Mouse (Mus musculus): Measurements from ENCODE around the gene Dpm3.

Dpm3 gene

GRCm38 (mm10) chr3:89232614-89233013, 26.5 kb upstream of the Dpm3 start:
- no peak for DNase-seq

- DNase-seq: no peak
Measured at GRCm38 (mm10) chr3:89233562-89234110, 25.5 kb upstream of the Dpm3 start.

- DNase-seq: no peak
Measured at GRCm38 (mm10) chr3:89236516-89236915, 22.6 kb upstream of the Dpm3 start.

GRCm38 (mm10) chr3:89237682-89238081, 21.5 kb upstream of the Dpm3 start:
- no peak for DNase-seq

GRCm38 (mm10) chr3:89238494-89238893, 20.7 kb upstream of the Dpm3 start:
- no peak for DNase-seq

GRCm38 (mm10) chr3:89242331-89242895, 16.7 kb upstream of the Dpm3 start:
- peak; percentile 75 to 82 for DNase-seq

- DNase-seq: peak in 1 of 2 experiments; percentile 30
Measured at GRCm38 (mm10) chr3:89243609-89244008, 15.5 kb upstream of the Dpm3 start.

GRCm38 (mm10) chr3:89244158-89244981, 14.8 kb upstream of the Dpm3 start:
- peak; percentile 58 to 66 for DNase-seq

GRCm38 (mm10) chr3:89244982-89245687, 14.0 kb upstream of the Dpm3 start:
- DNase-seq: peak; percentile 76 to 78

- peak; percentile 74 to 77 for DNase-seq
Measured at GRCm38 (mm10) chr3:89245688-89246171, 13.4 kb upstream of the Dpm3 start, which contains the start of gene Krtcap2. Gene Krtcap2 (plus strand): TSS chr3:89245966.

GRCm38 (mm10) chr3:89246261-89247100, 12.7 kb upstream of the Dpm3 start, which contains the start of gene Trim46:
Gene Trim46 (minus strand): TSS chr3:89246309.
- DNase-seq: peak; percentile 94

- peak in 1 of 2 experiments; percentile 9 for DNase-seq
Measured at GRCm38 (mm10) chr3:89247466-89247865, 11.7 kb upstream of the Dpm3 start.

GRCm38 (mm10) chr3:89250435-89251040, 8.6 kb upstream of the Dpm3 start:
- peak; percentile 74 to 77 for DNase-seq

GRCm38 (mm10) chr3:89251365-89251895, 7.7 kb upstream of the Dpm3 start:
- DNase-seq: no peak

GRCm38 (mm10) chr3:89254994-89255393, 4.2 kb upstream of the Dpm3 start:
- DNase-seq: no peak

- DNase-seq: no peak
Measured at GRCm38 (mm10) chr3:89256177-89256576, 3.0 kb upstream of the Dpm3 start.

GRCm38 (mm10) chr3:89260211-89260610, 1.1 kb downstream of the Dpm3 start:
- DNase-seq: no peak

- no peak for DNase-seq
Measured at GRCm38 (mm10) chr3:89262417-89262816, 3.3 kb downstream of the Dpm3 start.

- DNase-seq: peak; percentile 85 to 89
Measured at GRCm38 (mm10) chr3:89266439-89266893, 7.3 kb downstream of the Dpm3 start.

GRCm38 (mm10) chr3:89268916-89269315, 9.8 kb downstream of the Dpm3 start:
- no peak for DNase-seq

Measured in cerebellum, adult 18-20 months (tissue).